Mouse (Mus musculus) gastrocnemius, adult 18-20 months (tissue): ENCODE measurements around the gene Glrx. TPM values are rescaled to one million over a fixed set of nuclear protein-coding genes. Genes with fewer than 3 reads are reported as not detected.
A peak's percentile ranks its signal among the peaks of the same experiment; 100 is the strongest.
"Not testable (repeated sequence)": the region's sequence is repeated elsewhere in the genome, so short reads cannot be mapped to it uniquely, and the experiment has no call there.

ENCODE experiments used
- DNase-seq: peaks from one replicate; pipeline ENCODE4 v3.0.0; 2021; ENCODE audit warnings: low spot score
- total RNA-seq, 2 experiments: library from RNA; stranded (reverse); gene quantifications; 2 replicates each; pipeline ENCODE4 v1.2.3; 2021

Glrx gene
- total RNA-seq, 2 experiments from 2014 or later, result 29.0 to 31.2 TPM

DNA sequence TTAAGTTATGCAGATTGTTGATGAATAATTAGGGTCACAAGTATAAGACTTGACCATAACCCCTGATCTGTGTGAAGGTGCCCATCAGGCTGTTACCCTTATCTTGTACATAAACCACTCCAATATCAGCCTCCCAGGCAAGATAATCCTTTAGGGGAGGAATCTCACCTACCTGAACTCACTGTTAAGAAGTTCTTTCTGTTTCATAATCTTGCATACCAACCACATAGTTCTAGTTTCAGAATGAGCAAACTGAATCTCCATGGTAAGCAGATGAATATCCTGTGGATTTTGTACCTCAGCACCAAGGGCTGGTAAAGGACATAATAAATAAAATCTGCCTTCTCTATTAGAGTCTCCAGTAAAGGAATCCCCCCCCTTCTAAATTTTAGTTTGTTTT, 7.0 kb upstream of the Glrx start:
- DNase-seq, result no peak

DNA sequence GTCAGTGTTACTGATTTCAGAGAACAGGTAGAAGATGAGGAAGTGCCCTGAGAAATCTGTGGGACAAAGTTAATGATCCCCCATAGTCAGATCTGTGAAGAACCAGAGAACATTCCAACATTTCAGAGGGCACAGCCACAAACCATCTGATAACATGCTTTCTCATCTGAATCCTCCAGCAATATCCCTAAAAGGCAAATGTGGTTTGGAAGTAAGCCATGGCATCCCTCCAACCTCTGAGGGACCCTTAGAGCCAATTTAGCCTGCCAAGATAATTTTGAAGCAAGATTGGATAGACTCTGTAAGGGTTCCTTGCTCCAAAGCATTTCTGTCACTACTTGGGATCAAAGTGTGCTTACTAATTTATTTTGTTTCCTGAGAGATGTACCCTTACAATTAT, 6.2 kb upstream of the Glrx start:
- no peak for DNase-seq

DNA sequence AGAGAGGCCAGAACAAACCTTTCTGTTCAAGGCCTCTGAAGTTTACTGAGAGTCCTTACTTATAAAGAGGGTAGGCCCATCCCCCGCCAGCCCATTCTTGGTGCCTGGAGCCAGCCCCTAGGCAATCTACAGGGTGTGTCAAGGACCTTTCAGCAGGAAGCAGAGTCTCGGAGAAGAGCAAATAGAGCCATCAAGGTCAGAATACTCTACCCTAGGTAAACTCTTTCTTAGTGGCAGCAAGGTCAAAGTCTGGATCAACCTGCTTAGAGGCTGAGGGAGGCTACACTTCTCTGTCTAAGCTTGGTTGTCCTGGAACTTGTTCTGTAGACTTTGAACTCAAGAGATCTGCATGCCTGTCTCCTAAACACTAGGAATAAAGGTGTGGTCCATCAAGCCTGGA, 4.2 kb upstream of the Glrx start:
- no peak for DNase-seq

- no peak for DNase-seq
Measured at GRCm38 (mm10) chr13:75838506-75838905, 1.2 kb upstream of the Glrx start.

GRCm38 (mm10) chr13:75840752-75841285, 1.2 kb downstream of the Glrx start:
- no peak for DNase-seq

DNA sequence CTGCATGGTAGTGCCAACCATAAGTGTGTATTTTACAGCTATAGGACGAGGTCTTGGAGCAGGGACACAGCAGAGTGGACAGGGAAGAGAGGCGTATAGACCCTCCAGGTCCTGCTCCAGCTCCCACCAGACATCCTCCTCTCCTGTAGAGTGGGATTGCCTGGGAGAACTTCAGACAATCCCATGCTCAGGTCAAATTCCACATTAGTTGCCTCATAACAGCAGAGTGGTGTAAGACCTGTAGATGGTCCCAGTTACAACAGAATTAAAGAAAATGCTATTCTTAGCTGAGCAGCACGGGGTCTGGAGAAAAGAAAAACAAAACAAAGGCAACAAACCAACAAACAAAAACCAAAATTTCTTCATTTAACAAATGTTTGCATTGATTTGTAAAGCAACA, 2.3 kb downstream of the Glrx start:
- no peak for DNase-seq

GRCm38 (mm10) chr13:75843331-75843730, 3.7 kb downstream of the Glrx start:
- DNase-seq, result no peak

DNA sequence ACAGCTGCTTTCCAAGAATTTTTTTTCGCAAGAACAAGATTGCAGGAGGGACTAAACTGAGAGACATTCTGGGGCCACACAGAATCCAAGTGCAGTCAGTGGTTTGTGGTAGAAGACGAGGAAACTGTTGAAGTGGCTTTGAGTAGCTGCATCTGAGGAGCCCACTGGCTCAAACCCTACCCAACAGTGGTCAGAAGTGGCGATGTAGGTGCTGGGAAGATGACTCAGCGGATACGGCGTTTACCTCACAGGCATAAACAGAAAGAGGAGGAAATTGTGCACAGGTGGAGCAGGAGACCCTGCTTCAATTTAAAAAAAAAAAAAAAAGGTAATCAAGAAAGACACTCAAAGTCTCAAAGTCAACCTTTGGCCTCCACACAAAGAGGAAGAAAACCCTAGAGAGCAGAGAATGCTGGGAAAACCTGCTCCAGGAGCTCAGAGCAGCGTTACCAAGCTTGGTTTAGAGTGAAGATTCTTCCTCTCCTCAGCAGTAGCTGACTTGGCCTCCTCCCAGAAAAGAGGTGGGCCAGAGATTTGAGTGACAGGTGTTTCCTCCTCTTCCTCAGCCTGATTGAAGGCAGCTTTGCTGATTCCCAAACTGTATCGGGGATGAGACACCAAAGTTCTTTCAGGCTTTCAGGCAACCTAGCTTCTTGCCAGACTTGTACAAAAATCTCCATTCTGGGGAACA, 4.5 kb downstream of the Glrx start:
- no peak for DNase-seq

DNA sequence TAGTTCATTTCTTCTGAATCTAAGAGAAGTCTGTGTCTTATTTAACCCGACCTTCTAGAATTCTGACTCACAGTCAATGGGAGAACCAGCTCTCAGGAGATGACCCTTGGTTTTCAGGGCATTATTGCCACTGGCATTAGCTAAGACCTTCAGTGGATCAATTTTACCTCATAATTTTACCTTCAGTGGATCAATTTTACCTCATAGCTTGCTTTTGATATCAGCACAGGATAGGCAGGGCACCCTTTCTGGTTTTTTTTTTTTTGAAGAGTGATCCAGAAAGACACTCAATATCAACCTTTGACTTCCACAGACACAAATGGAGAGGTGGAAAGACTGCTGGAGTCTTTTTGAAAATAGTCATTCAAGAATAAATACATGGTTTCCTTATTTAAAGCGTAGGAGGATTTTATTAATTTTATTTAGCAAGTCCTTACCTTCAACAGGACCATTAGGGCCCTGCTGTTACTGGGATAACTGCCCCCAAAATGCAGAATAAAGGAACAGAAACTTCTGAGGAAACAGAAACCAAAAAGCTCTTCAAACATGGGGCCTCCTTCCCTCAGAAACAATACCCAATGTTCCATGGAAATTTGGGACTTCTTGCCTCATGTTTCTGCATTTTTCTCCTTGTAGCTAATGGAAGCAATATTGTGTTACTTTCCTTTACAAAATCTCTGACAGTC, 5.3 kb downstream of the Glrx start:
- DNase-seq, result no peak

- DNase-seq, result no peak
Measured at GRCm38 (mm10) chr13:75845519-75846166, 6.0 kb downstream of the Glrx start.

DNA sequence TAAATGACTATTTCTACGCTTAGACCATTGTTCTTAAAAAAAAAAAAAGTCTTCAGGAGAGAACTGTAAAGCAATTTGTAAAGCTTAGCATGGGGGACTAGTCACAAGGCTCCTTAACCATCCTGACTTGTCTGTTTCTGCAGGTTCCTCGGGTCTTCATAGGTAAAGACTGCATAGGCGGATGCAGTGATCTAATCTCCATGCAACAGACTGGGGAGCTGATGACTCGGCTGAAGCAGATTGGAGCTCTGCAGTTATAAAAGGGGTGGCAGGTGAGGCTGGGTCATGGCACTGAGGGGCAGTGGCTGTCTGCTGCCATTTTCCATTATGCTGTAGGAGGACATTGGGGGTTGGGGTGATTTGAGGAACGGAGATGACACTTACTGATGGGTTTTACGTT, 7.4 kb downstream of the Glrx start:
- no peak for DNase-seq

DNA sequence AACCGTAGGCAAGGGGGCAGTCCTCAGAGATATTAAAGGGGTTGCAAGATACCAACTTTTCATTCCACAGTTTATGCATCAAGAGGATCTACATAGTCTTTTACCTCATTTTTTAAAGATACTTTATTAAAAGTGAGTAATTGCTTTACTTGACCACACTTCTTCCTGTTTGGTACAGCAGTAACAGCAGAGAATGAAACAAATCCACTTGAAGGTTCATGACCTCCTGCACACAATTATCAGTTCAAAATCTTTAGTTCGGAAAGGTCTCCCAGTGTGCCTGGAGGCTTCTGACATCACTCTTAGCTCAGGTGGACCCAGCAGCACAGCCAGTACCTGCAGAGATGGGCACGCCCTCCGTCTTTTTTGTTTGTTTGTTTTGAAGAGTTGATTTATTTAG, 12.4 kb downstream of the Glrx start:
- DNase-seq, result no peak

DNA sequence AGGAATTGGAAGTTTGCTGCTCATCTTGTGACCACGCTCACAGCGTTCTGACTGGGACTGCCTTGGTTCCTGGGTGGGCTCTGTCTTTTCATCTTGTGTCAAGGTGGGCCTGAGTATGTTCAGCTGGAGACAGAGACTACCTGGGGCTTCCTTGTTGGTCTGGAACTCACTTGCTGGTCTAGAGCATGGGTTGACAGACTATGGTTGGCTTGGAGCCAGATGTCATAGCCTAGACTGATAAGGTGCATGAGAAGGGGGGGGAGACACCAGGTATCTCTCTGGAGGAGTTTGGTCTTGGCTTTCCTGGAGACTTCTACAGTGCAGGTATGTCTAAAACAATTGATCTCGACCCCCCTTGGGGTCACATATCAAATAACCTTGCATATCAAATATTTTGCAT, 13.4 kb downstream of the Glrx start:
- DNase-seq, result no peak

- DNase-seq, result no peak
Measured at GRCm38 (mm10) chr13:75859264-75859844, 19.7 kb downstream of the Glrx start.

GRCm38 (mm10) chr13:75865486-75866184, 26.0 kb downstream of the Glrx start:
- no peak for DNase-seq

- DNase-seq, result no peak
Measured at GRCm38 (mm10) chr13:75867876-75868275, 28.2 kb downstream of the Glrx start.

- DNase-seq, result no peak
Measured at GRCm38 (mm10) chr13:75874608-75875376, 35.1 kb downstream of the Glrx start.

- not testable (repeated sequence) for DNase-seq
Measured at GRCm38 (mm10) chr13:75876188-75876587, 36.5 kb downstream of the Glrx start.

GRCm38 (mm10) chr13:75876592-75876991, 36.9 kb downstream of the Glrx start:
- no peak for DNase-seq

GRCm38 (mm10) chr13:75877907-75878306, 38.2 kb downstream of the Glrx start:
- DNase-seq, result peak; percentile 58

GRCm38 (mm10) chr13:75879756-75880155, 40.1 kb downstream of the Glrx start:
- no peak for DNase-seq
